Mouse (Mus musculus): ENCODE data around the gene Slc5a11.

DNA sequence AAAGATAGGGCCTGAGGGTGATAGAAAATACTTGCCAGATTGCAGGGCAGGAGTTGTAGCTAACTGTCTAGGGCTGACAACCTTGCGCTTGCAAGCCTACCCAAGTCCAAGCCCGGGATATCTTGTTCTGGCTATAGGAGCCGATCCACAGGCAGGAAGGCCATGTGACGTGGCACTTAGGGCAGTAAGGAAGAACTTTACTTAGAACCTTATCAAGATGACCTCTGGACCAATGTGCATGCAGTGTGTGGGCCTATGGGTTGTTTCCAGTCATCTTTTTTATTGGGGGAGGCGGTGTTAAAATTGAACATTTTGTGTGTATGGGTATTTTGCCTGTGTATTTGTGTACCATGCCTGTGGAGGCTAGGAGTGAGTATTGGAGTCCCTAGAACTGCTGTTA is 18.1 kb upstream of the Slc5a11 start:
- TF ChIP-seq CTCF (IDR thresholded peaks at IDR 0.05; ENCODE audit: extremely low read depth, insufficient read depth, low read length) (no peak), POLR2A (IDR thresholded peaks at IDR 0.05; ENCODE audit: extremely low read depth, insufficient read depth, low read length) (no peak)

Measured in cortical plate, adult 2 months (tissue).